Mouse (Mus musculus) neural tube, embryonic 11.5 days (tissue): ENCODE measurements around the gene Adamts9. TPM values are rescaled to one million over a fixed set of nuclear protein-coding genes. Genes with fewer than 3 reads are reported as not detected.

Source experiments
- ATAC-seq: fragments of 200-750 bp; cut with Nextera tagmentation; 2 replicates; pipeline ENCODE4 v1.8.0; 2017; ENCODE audit warnings: moderate number of reproducible peaks, mild to moderate bottlenecking, moderate TSS enrichment, moderate library complexity; ENCODE audit not compliant: insufficient read depth, low FRiP score, low TSS enrichment
- DNase-seq: peaks from one replicate; pipeline ENCODE4 v3.0.0-alpha.2; 2015; ENCODE audit warnings: low spot score
- H3K27ac ChIP-seq: fragments of 300-500 bp; sonication (generic); 2 replicates; pipeline ENCODE4 v1.5.1; 2014; ENCODE audit warnings: low read depth, mild to moderate bottlenecking, low read length
- H3K27me3 ChIP-seq: fragments of 300-500 bp; sonication (generic); 2 replicates; pipeline ENCODE4 v1.6.1; 2014; ENCODE audit warnings: mild to moderate bottlenecking, low read length, mixed read lengths; ENCODE audit not compliant: control insufficient read depth, insufficient read depth
- H3K36me3 ChIP-seq: fragments of 300-500 bp; sonication (generic); 2 replicates; pipeline ENCODE4 v1.6.1; 2014; ENCODE audit warnings: mild to moderate bottlenecking, low read length, moderate library complexity, mixed read lengths; ENCODE audit not compliant: control insufficient read depth, insufficient read depth
- H3K4me1 ChIP-seq: fragments of 300-500 bp; sonication (generic); 2 replicates; pipeline ENCODE4 v1.6.1; 2014; ENCODE audit warnings: low read length, mixed read lengths; ENCODE audit not compliant: control insufficient read depth, insufficient read depth
- H3K4me2 ChIP-seq: fragments of 300-500 bp; sonication (generic); 2 replicates; pipeline ENCODE4 v1.6.1; 2014; ENCODE audit warnings: low read depth, mild to moderate bottlenecking, moderate library complexity
- H3K4me3 ChIP-seq: fragments of 300-500 bp; sonication (generic); 2 replicates; pipeline ENCODE4 v1.5.1; 2014; ENCODE audit warnings: low read depth, low read length
- H3K9ac ChIP-seq: fragments of 300-500 bp; sonication (generic); 2 replicates; pipeline ENCODE4 v1.6.1; 2014; ENCODE audit warnings: mild to moderate bottlenecking, low read length
- H3K9me3 ChIP-seq: fragments of 300-500 bp; sonication (generic); 2 replicates; pipeline ENCODE4 v1.6.1; 2016; ENCODE audit warnings: low read length; ENCODE audit not compliant: control insufficient read depth
- WGBS: fragments of 180-500 bp; shearing (Covaris S2); extraction: QIAGEN DNeasy Blood & Tissue Kit; methylation state at CpG from one replicate; pipeline ENCODE4 v1.1.7; 2014; 5-methylcytosine and 5-hydroxymethylcytosine counted together
- polyA plus RNA-seq: library from polyadenylated mRNA; unstranded; fragments of >200 nt; fragmentation: Nextera tagmentation; extraction: Ambion mirVana; gene quantifications from 2 replicates; pipeline ENCODE4 v1.2.1, GENCODE M21; 2014

The Adamts9 gene
- polyA plus RNA-seq, 1 experiment from 2014 or later: 1.4 TPM

GRCm38 (mm10) chr6:92877236-92877635 is 66.1 kb downstream of the Adamts9 start:
- no peak for ATAC-seq
- Histone ChIP-seq H3K36me3 (no peaks in the 10 kb centered on the region), H3K27ac (no peak overlapping the region), H3K4me3 (no peak overlapping the region), H3K4me2 (no peak overlapping the region), H3K9me3 (no peaks in the 10 kb centered on the region), H3K4me1 (no peaks in the 10 kb centered on the region), H3K9ac (no peak overlapping the region), H3K27me3 (no peaks in the 10 kb centered on the region)
- 94% methylated on average over 4 of the region's 4 CpGs for WGBS
- DNase-seq: no peak

GRCm38 (mm10) chr6:92876121-92876520 is 67.2 kb downstream of the Adamts9 start:
- H3K36me3 ChIP-seq: no peaks in the 10 kb centered on the region
- WGBS: 89% methylated on average over 5 of the region's 5 CpGs
- H3K27me3 ChIP-seq: no peaks in the 10 kb centered on the region
- H3K9me3 ChIP-seq: no peaks in the 10 kb centered on the region
- no peaks in the 10 kb centered on the region for H3K4me1 ChIP-seq
- H3K4me3 ChIP-seq: no peak overlapping the region
- no peak overlapping the region for H3K27ac ChIP-seq
- ATAC-seq: no peak
- no peak for DNase-seq
- H3K9ac ChIP-seq: no peak overlapping the region
- no peak overlapping the region for H3K4me2 ChIP-seq

- DNase-seq: no peak
- ATAC-seq: no peak
- Histone ChIP-seq H3K27me3 (no peaks in the 10 kb centered on the region), H3K9ac (no peak overlapping the region), H3K9me3 (no peaks in the 10 kb centered on the region), H3K36me3 (no peaks in the 10 kb centered on the region), H3K4me2 (no peak overlapping the region), H3K27ac (no peak overlapping the region), H3K4me3 (no peak overlapping the region), H3K4me1 (no peaks in the 10 kb centered on the region)
- 92% methylated on average over 2 of the region's 2 CpGs for WGBS
Measured at GRCm38 (mm10) chr6:92875340-92875739, 68.0 kb downstream of the Adamts9 start.

- no peak overlapping the region for H3K27ac ChIP-seq
- DNase-seq: no peak
- H3K9ac ChIP-seq: no peak overlapping the region
- H3K9me3 ChIP-seq: no peaks in the 10 kb centered on the region
- no peak for ATAC-seq
- 62% methylated on average over 5 of the region's 5 CpGs for WGBS
- H3K27me3 ChIP-seq: no peaks in the 10 kb centered on the region
- H3K4me3 ChIP-seq: no peak overlapping the region
- H3K4me1 ChIP-seq: no peaks in the 10 kb centered on the region
- no peak overlapping the region for H3K4me2 ChIP-seq
- H3K36me3 ChIP-seq: no peaks in the 10 kb centered on the region
Measured at GRCm38 (mm10) chr6:92874854-92875253, 68.4 kb downstream of the Adamts9 start.

- Histone ChIP-seq H3K36me3 (no peaks in the 10 kb centered on the region), H3K4me2 (no peak overlapping the region), H3K27me3 (no peaks in the 10 kb centered on the region), H3K27ac (no peak overlapping the region), H3K9me3 (no peaks in the 10 kb centered on the region), H3K9ac (no peak overlapping the region), H3K4me1 (no peaks in the 10 kb centered on the region), H3K4me3 (no peak overlapping the region)
- ATAC-seq (no peak), DNase-seq (no peak)
- WGBS: 89% methylated on average over 10 of the region's 10 CpGs
Measured at GRCm38 (mm10) chr6:92872766-92873165, 70.5 kb downstream of the Adamts9 start.

GRCm38 (mm10) chr6:92871813-92872212 is 71.5 kb downstream of the Adamts9 start:
- H3K4me3 ChIP-seq: no peak overlapping the region
- H3K9me3 ChIP-seq: no peaks in the 10 kb centered on the region
- ATAC-seq (no peak), DNase-seq (no peak)
- no peaks in the 10 kb centered on the region for H3K27me3 ChIP-seq
- no peak overlapping the region for H3K4me2 ChIP-seq
- WGBS: 52% methylated on average over 4 of the region's 4 CpGs
- H3K36me3 ChIP-seq: no peaks in the 10 kb centered on the region
- H3K9ac ChIP-seq: no peak overlapping the region
- H3K4me1 ChIP-seq: no peaks in the 10 kb centered on the region
- H3K27ac ChIP-seq: no peak overlapping the region

- 51% methylated on average over 16 of the region's 16 CpGs for WGBS
- no peaks in the 10 kb centered on the region for H3K36me3 ChIP-seq
- no peak overlapping the region for H3K9ac ChIP-seq
- H3K27ac ChIP-seq: no peak overlapping the region
- DNase-seq (peak; percentile 30), ATAC-seq (no peak)
- no peaks in the 10 kb centered on the region for H3K9me3 ChIP-seq
- no peak overlapping the region for H3K4me2 ChIP-seq
- no peaks in the 10 kb centered on the region for H3K4me1 ChIP-seq
- no peak overlapping the region for H3K4me3 ChIP-seq
- H3K27me3 ChIP-seq: no peaks in the 10 kb centered on the region
Measured at GRCm38 (mm10) chr6:92869582-92870219, 73.6 kb downstream of the Adamts9 start.

GRCm38 (mm10) chr6:92869089-92869581 is 74.2 kb downstream of the Adamts9 start, which contains the start of gene Gm15737:
Gene Gm15737 (plus strand): TSS chr6:92869357.
- H3K27ac ChIP-seq: no peak within 1 kb of the TSS
- 56% methylated on average over 4 of the region's 4 CpGs for WGBS
- DNase-seq: no peak

GRCm38 (mm10) chr6:92862599-92862998 is 80.7 kb downstream of the Adamts9 start:
- Histone ChIP-seq H3K9me3 (no peaks in the 10 kb centered on the region), H3K4me3 (no peak overlapping the region), H3K36me3 (no peaks in the 10 kb centered on the region), H3K27ac (no peak overlapping the region), H3K27me3 (no peaks in the 10 kb centered on the region), H3K4me2 (no peak overlapping the region), H3K9ac (no peak overlapping the region), H3K4me1 (no peaks in the 10 kb centered on the region)
- ATAC-seq: no peak
- WGBS: 82% methylated on average over 9 of the region's 9 CpGs
- DNase-seq: no peak

More at GRCm38 (mm10) chr6:92869089-92869581, 74.2 kb downstream of the Adamts9 start, which contains the start of gene Gm15737:
- no peak for ATAC-seq
- no peaks in the 10 kb centered on the region for H3K36me3 ChIP-seq
- H3K27me3 ChIP-seq: no peaks in the 10 kb centered on the region
- H3K9me3 ChIP-seq: no peaks in the 10 kb centered on the region
- H3K4me3 ChIP-seq: no peak within 1 kb of the TSS
- H3K4me2 ChIP-seq: no peak within 1 kb of the TSS
- H3K4me1 ChIP-seq: no peaks in the 10 kb centered on the region
- H3K9ac ChIP-seq: no peak within 1 kb of the TSS
